Mouse (Mus musculus) urinary bladder, adult 2 months (tissue): ENCODE results near the gene Rnd3. TPM values are rescaled to one million over a fixed set of nuclear protein-coding genes. Genes with fewer than 3 reads are reported as not detected.

ENCODE experiments used
- DNase-seq: peaks from one replicate; pipeline ENCODE4 v3.0.0; 2022; ENCODE audit warnings: low spot score
- polyA plus RNA-seq: library from polyadenylated mRNA; depleted of rRNA; stranded (reverse); fragments of >200 nt; gene quantifications from 2 replicates; pipeline ENCODE4 v1.2.3, GENCODE M21; 2012

Gene Rnd3
- polyA plus RNA-seq, 1 experiment = 41.7 TPM

DNA sequence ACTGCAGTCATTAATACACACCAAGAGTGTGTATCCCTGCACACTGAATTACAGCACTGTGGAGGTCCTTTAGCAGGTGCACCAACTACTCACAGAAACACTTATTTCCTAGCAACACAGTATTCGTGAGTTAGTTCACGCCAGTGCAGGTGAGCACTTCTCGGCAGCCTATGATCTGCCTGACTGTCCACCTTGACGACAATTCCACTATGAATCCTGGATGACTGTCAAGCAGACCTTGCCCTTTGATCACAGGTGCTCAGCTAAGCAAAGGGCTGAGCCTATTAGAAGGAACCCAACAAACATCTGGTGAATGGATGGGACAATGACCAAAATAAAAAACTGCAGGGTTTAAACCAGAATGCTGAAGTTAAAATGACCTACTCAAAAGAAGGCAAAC lies 20.8 kb downstream of the Rnd3 start:
- DNase-seq = no peak

DNA sequence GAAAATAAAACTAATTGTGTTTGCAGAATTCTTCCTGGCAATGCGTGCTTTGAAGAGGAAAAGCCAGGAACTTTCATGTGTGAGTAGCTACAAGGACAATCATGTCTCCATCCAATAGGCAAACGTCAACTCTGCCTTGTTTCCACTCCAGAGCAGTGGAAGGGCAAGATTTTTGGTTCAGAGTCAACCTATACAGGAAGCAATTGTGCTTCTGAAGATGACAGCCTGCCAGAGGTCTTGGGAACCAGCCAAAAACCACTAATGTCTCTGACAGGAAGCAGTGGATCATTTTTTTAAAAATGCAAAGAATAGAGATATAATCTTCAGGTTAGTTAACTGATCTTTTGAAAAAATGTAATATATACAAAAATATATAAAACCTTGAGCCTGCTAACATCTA lies 38.6 kb downstream of the Rnd3 start:
- DNase-seq = no peak

DNA sequence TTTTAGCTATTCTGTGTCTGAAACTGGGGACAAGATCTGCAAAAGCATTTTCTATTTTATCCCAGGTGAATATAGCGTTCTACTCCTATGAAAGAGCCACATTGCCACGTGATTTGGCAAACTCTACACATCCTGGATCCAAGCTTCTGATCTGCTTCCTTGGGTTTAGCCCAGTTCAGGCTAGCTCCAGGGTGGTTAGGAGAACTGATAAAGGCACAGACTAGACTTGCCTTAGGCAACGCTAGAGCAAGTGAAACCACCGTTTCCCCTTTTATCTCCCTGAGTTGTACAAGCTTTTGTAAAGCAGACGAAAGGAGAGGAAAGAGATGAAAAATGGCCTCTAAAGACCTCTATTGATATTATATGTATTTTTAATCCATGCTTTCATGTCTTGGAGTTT lies 40.3 kb downstream of the Rnd3 start:
- DNase-seq = no peak

DNA sequence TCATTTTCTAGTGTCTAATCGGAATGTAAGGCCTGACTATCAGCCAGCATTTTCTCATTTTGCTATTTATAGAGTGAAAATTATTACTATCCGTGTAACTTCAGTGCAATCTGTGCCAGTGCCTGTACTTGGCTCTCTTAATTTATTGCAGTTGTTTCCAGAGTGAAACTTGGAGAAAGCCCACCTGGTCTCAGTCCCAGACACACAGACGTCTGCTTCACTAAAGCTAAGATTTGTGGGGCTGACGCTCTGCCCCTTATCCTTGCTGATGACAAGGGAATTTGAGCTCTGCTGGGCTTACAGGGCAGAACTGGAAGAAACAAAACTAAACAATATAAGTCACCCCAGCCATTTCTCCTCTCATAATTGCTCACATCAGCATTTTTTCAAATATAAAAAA lies 47.7 kb downstream of the Rnd3 start:
- no peak for DNase-seq

DNA sequence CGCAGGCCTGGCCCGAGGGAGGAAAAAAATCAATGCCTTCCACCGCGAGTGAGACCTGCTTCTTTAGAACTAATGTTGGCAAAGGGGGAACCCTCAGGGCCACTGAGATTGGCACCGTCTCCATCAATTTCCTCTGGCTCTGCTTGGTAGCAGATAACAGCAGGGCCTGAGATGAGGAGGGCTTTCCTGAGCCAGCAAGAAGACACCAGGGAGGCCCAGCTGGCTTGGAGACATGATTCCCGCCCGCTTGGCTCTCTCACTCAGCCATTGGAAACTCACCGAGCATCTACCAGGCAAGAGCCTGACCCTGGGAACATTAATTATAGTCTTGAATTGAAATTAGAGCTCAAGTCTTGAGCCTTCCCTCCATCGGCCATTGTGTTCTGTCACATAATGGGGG lies 48.9 kb downstream of the Rnd3 start:
- peak; percentile 20 for DNase-seq

DNA sequence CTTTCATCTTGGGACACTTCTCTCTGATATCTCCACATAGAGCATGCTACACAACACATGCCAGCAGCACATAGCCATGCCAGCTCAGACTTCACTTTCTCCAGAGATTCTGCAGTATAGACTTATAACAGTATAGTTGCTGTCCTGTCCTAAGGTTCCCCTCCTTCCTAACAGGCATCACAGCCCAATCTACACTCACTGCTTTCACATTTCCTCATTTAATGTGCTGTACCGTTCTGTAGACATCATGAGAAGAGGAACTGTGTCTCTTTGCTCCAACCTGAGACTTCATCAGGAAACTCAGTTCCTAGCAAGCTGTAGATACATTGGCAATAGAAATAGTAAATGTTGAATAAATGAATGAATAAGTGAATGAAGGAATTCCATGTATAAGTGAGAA lies 49.7 kb downstream of the Rnd3 start:
- DNase-seq = no peak

DNA sequence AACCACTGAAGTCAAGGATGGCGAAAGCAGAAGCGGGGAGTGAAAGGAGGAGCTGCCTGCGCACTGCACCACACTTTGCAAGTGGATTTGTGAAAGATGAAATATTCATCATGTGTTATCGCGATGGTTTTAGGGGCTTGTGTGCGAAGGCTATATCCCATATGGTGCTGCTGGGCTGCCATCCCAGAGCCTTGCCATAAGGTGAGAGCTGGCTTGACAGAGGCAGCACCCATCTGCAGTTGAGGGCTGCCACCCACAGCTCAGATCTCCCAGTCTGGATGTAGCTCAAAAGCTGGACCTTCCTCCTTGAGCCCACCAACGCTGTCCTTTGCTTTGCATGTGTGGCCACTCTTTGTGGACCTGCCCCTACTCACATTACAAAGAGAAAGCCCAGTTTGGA lies 58.2 kb downstream of the Rnd3 start:
- DNase-seq = no peak

DNA sequence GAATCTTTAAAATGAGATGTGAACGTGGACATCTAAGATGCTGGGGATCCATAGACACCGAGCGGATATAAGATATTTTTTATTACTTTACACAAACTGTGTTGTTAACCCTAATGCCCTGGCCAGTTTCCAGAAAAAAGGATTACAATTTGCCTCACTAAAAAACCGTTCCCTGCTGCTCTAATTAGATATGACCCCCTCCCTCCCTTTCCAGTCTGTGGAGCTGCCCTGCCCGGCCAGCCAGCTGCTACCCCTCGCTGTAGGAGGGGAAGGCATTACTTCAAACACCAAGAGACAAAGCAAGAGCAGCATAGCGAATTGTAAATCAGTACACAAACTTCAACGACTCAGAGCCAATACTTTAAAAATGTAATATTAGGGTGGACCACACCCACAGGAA lies 58.9 kb downstream of the Rnd3 start:
- no peak for DNase-seq

DNA sequence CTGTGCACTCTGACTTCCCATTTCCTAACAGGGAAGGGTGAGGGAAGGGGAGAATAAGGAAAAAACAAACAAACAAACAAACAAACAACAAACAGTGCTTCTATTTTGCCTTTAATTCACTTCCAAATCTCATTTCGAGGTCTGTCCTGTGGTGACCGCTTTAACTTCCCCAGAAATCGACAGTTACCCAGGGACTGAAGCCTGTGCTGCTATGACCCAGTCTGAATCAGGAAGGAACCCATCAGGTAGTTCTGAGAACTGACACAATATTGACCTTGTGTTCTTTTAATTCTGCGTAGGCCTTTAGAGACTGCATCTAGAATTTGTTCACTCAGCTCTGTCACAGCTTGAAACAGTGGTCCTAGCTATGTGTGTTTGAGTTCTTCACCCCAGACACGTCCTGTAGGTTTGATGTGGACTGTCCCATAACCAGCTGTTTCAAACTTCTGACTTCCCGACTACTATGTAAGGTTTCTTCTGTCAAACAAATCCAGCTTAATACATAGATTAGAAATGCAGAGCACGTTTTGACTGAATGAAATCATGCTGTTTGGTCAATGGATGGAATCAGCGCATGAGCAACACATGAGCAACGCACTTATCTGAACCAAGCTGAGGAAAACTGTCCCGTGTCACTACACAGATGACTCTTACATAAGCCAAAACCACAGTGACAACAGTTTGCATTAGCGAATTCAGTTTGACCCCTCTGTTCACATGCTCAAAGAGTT lies 59.9 kb downstream of the Rnd3 start:
- DNase-seq = no peak

DNA sequence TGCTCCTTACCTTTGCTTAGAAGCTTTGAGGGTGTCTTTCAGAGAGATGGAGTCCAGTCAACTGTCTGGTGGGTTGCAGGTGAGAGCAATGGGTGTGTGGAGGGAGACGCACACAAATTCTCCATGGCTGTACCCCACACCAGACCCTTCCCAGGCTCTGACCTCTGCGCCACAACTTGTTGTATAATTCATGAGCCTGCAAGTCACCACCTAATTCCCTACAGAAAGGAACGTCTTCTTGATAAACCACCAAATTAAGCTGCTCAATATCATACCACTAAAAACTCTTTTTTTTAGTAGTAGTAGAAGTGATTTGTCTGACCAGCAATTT lies 60.8 kb downstream of the Rnd3 start:
- DNase-seq = no peak

DNA sequence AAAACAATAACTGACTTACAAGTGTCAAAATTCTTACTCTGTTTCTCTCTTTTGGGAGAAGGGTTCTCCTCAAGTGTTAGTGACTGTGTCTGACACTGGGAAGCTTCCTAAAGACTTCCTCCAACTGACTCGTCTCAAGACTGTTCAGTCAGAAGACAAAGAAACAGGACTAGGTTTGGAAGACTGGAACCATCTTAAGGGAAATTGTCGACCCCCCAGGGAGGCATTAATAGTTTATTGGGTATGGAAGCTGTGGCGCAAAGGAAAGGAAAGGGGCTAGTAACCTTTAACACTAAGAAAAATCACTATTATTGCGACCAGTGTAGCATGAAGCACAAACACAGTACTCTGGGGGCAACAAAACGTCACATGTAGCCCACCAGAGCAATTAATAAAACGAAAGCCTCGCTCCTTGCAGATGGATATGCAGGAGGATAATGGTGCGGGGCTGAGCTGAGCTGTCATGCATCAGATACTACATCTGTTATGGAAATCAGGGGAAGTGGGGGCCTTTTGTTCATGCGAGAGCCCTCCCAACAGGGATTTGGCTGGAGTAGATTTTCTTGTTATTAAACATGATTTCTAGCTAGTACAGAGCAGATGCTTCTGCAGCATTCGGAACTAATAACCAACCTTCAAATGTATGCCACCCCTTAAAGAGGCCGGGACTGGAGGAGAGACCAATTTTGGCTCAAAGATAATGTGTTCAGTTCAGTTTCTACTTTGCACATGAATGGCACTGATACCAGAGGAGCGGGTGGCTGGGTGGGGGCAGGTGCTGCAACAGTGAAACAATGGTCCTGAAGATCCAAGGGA lies 61.4 kb downstream of the Rnd3 start:
- DNase-seq = no peak

DNA sequence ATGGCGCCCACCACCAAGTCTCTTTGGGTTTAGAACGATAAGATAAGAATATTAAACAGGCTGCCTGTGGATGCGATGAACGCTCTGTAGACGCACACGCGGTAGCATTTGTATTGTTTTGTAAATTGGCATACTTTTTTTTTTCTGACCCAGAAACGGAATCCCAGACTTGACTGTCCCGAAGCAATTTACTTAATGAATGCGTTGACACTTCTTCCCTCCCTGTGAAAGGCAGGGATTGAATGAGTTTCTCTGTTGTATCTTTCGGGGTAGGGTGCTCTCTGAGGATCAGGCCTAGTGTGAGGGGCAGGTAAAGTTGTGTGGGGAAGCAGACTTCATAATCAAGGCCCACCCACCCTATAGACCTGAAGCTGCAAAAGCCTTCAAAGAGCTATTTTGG lies 63.8 kb downstream of the Rnd3 start:
- DNase-seq = no peak

DNA sequence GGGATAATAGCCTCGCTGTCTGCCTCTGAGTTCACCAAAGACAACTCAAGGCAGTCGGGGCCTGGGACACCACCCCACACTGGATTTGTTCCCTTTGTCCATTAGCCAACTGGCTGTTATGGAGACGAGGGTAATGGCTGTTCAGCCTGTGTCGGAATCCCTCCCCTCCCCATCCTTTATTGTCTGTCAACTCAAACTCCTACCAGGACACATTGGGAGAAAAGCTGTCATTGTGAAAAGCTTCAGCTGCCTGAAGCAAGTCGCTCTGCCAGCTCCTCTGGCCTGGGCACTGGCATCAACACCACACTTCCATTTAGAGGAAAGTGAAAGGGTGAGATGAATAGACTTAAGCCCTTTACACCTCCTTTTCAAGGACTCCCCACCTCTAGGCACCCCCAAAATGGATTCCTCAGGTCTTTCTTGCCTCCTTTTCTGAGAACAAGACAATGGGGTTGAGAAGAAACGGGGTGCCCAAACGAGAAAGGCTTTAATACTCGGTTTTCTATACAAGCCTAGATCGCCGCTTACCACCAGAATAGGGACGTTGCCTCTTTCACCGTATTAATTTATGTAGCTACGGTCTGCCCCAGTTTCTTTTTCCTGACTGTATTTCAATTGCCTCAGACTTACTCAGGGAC lies 66.1 kb downstream of the Rnd3 start:
- no peak for DNase-seq
